Mouse (Mus musculus) heart, postnatal 0 days (tissue): ENCODE measurements around the gene Vmn1r81.

Experiments
- CTCF ChIP-seq: IDR thresholded peaks from 2 replicates; pipeline ENCODE4 v1.5.1; 2016; ENCODE audit warnings: antibody characterized with exemption, control low read depth, low read depth
- EP300 ChIP-seq: IDR thresholded peaks from 2 replicates; pipeline ENCODE4 v1.6.1; 2016; ENCODE audit warnings: antibody characterized with exemption, low read depth

- TF ChIP-seq CTCF, result no peak
- no peak for TF ChIP-seq EP300
Observed at GRCm38 (mm10) chr7:12268169-12268568, at the start of gene Vmn1r81.
